Mouse (Mus musculus): ENCODE data around the gene Prss42. TPM values are rescaled to one million over a fixed set of nuclear protein-coding genes. Genes with fewer than 3 reads are reported as not detected.

The Prss42 gene
- polyA plus RNA-seq, 1 experiment from 2014 or later = not detected

DNA sequence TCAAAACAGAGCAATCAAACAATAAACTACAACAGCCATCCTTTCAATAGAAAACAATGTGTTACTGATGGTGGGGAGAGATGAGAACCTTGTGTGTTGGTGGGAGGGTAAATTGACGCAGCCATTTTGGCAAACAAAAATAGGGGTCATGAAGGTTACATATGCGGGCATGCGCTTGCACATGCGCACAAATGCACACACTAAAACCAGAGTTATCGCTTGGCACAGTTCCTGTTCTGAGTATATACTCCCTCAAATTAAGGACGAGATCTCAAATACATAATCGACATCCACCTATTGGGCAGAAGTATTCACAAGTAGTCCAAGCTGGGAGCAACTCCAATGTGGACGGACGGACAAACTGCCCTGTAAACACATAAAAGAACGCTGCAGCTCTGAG is 25.6 kb upstream of the Prss42 start:
- no peak overlapping the region for H3K9ac ChIP-seq
- no peaks in the 10 kb centered on the region for H3K9me3 ChIP-seq (replicated peaks)
- peaks cover 18% of the 10 kb centered on the region for H3K4me1 ChIP-seq
- H3K4me3 ChIP-seq (replicated peaks) = no peak overlapping the region
- no peak overlapping the region for H3K27ac ChIP-seq
- 95% methylated on average over 10 of the region's 10 CpGs for WGBS
- H3K4me2 ChIP-seq = no peak overlapping the region
- ATAC-seq (replicated peaks; ENCODE audit: low FRiP score) = no peak
- H3K27me3 ChIP-seq = no peaks in the 10 kb centered on the region
- H3K36me3 ChIP-seq = no peaks in the 10 kb centered on the region

DNA sequence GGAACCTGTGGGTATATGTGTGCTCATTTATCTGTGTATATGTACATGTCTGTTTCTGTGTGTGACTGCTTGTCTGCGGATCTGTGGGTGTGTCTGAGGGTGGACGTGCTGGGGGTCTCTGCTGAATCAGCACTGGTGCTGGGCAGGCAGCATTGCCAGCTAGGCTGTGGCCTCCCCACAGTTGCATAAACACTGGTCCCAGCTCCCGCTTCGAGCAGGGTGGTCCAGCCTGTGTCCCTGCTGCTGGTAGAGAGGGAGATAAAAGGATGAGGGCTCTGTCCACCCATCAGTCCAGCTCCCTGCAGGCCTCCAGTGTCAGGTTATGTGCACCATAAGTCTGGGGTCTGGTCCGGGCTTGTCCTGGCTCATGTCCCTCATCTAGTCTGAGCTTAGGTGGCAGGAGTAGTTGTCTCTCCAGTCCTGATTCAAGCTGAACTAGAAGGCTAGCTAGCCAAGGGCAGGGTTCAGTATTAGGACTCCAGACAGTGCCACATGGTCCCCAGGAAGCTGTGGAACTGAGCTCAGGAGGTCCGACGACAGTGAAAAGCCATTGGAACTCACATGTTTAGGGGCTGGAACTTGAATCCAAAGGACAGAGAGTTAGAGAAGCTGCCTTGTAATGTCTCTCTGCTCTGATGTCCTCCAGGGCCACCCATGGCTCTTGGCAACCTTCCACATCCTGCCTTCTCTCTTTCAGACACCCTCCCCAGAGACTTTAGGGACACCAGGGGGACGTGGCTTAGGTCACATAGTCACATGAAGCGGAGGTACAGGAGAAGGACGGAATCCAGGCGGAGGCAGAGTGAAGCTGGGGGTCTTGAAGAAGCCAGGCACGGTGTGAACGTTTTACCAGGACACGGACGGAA is 23.3 kb upstream of the Prss42 start:
- WGBS = 69% methylated on average over 15 of the region's 15 CpGs
- H3K4me3 ChIP-seq (replicated peaks) = no peak overlapping the region
- H3K27me3 ChIP-seq = no peaks in the 10 kb centered on the region
- no peaks in the 10 kb centered on the region for H3K9me3 ChIP-seq (replicated peaks)
- no peak overlapping the region; the same call in 1 of the 2 replicates for H3K9ac ChIP-seq
- peak overlapping the region; percentile 60 for H3K27ac ChIP-seq
- ATAC-seq (replicated peaks; ENCODE audit: low FRiP score) = no peak
- peaks cover 25% of the 10 kb centered on the region for H3K4me1 ChIP-seq
- no peaks in the 10 kb centered on the region for H3K36me3 ChIP-seq
- no peak overlapping the region for H3K4me2 ChIP-seq

DNA sequence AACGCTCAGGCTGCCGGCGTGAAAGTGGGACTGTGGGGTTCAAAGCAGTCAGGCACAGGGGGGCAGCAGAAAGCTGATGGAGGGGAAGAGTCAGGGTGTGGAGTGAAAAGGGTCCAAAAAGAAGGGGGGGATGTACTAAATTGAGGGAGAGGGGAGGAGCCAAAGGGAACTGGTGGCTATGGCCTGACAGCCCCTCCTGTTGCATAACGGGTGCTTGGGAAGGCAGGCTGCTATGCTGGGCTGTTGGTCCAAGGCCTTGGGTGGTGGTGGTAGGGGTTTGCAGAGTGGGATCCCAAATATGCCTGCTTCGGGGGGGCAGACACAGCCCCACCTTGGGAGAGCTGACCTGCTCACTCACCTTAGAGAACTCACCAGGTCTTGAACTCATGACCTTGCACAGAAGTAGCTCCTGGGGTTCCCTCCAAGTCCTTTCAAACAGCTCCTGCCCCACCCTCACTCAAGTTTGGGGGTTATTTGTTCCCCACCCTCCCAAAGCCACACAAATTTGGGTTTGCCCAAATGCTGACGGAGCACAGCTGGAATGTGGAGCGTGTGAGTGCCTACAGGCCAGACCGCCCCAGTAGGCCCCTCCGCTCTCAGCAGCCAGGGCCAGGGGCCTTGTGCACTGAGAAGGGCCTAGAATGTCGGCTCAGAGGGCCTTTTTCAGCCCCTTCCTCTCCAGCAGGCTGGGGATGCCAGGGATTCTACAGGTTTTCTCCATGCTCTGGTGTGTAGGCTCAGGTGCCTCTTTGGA is 22.5 kb upstream of the Prss42 start:
- Histone ChIP-seq H3K27me3 (peaks cover 1% of the 10 kb centered on the region), H3K4me3 (replicated peaks) (no peak overlapping the region), H3K9me3 (replicated peaks) (no peaks in the 10 kb centered on the region), H3K36me3 (no peaks in the 10 kb centered on the region), H3K9ac (no peak overlapping the region), H3K4me2 (no peak overlapping the region), H3K4me1 (peaks cover 25% of the 10 kb centered on the region), H3K27ac (peak overlapping the region; percentile 60)
- ATAC-seq (replicated peaks; ENCODE audit: low FRiP score) = 0 out of 2 replicates have a peak, but pooled peaks have one; percentile 14
- 68% methylated on average over 10 of the region's 10 CpGs for WGBS

DNA sequence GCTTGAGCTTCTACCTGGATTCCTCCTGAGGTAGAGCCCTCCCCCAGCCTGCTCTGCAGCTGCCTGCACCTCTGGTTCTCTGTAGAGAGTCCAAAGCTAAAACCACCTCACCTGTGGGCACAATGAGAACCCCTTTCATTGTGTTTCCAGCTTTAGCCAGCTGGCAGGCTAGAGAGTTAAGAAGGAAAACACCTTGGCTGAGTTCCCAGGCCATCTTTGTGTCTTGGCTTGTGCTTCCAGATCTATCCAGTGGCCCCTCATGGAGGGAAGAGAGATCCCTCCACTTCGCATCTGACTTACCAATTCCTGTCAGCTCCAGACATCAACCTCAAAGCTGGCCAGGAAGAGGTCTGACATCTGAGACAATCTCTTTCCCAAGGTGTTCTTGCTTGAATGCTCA is 19.9 kb upstream of the Prss42 start:
- Histone ChIP-seq H3K4me3 (replicated peaks) (no peak overlapping the region), H3K9ac (no peak overlapping the region), H3K4me1 (peaks cover 41% of the 10 kb centered on the region), H3K36me3 (no peaks in the 10 kb centered on the region), H3K27ac (no peak overlapping the region), H3K4me2 (no peak overlapping the region), H3K9me3 (replicated peaks) (no peaks in the 10 kb centered on the region), H3K27me3 (peaks cover 4% of the 10 kb centered on the region)
- WGBS = 68% methylated on average over 1 of the region's 1 CpGs
- ATAC-seq (replicated peaks; ENCODE audit: low FRiP score) = no peak

DNA sequence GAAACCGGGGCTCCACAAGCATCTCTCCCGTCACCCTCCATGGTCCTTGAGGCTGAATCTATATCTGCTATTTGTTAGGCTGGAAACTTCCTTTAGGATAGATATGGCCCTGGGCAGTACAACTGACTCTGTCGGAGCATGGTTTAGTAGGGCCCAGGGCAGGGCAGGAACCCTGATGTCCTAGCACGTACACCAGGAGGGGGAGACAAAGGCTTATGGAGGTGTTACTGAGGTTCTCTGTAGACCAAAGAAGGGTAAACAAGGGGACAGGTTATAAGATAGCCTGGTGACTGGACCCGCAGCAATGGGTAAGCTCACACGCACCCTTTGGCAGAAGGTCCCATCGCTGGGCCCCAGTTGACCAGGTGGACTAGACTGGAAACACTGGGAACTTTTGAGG is 19.4 kb upstream of the Prss42 start:
- WGBS = 79% methylated on average over 7 of the region's 7 CpGs
- Histone ChIP-seq H3K4me1 (peaks cover 41% of the 10 kb centered on the region), H3K9me3 (replicated peaks) (no peaks in the 10 kb centered on the region)

DNA sequence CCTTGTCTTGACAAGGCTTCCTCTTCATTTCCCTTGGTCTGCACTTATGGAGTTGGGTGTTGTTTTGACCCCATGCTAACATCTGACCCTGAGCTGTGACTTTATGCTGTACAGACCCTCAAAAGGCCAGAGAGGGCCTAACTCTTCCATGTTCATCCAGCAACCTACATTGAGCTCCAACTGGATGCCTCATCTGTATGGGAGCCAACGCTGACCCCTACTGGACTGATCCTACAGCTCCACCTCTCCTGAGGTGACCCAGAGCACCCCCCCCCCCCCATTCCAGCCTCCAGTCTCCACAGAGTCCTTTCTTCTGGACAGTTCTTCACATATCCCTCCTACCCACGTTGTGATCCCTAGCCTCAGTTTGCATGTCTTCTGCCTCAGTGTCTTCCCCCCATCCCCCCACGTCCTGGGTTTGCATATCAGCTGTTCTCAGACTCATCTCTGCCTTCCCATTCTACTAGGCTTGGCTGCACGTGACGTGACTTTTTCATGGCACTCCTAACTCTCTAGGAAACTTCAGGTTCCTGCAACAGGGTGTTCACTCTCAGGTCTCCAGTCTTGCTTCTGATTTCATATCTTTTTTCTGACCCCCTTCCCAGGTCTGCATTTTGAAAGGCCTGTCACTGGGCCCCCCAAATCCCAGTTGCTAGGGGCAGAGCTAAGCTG is 18.6 kb upstream of the Prss42 start:
- 63% methylated on average over 5 of the region's 5 CpGs for WGBS
- Histone ChIP-seq H3K9ac (no peak overlapping the region), H3K4me2 (no peak overlapping the region), H3K27me3 (peaks cover 4% of the 10 kb centered on the region), H3K4me3 (replicated peaks) (no peak overlapping the region), H3K4me1 (peaks cover 40% of the 10 kb centered on the region), H3K36me3 (no peaks in the 10 kb centered on the region), H3K9me3 (replicated peaks) (no peaks in the 10 kb centered on the region), H3K27ac (no peak overlapping the region)
- no peak for ATAC-seq (replicated peaks; ENCODE audit: low FRiP score)

More for the DNA sequence above, 19.4 kb upstream of the Prss42 start:
- H3K4me2 ChIP-seq = no peak overlapping the region
- H3K9ac ChIP-seq = no peak overlapping the region
- H3K27me3 ChIP-seq = peaks cover 4% of the 10 kb centered on the region
- H3K4me3 ChIP-seq (replicated peaks) = no peak overlapping the region
- no peak for ATAC-seq (replicated peaks; ENCODE audit: low FRiP score)
- H3K27ac ChIP-seq = no peak overlapping the region
- no peaks in the 10 kb centered on the region for H3K36me3 ChIP-seq

DNA sequence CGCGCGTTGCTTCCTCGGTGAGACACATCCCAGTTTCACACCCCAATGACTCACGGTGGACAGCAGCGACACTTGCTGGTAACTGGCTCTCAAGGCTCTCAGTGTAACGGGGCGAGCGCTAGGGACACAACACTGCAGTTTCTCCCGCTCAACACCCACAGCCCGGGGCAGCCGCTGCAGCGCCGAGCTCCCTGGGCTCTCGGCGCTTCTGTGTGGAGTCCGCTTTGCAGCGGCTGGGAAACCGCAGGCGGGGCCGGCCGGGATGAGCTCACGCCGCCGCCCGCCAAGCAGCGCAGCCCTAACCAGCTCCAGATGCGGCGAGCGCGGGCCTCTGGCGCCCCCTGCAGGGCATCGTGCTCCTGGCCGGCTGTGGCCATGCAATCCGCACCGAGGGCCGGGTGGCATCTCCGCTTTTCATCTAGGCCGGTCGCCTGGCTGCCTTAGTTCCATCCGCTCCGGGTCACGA is 16.7 kb upstream of the Prss42 start:
- ATAC-seq (replicated peaks; ENCODE audit: low FRiP score) = peak; percentile 96
- 0% methylated on average over 38 of the region's 43 CpGs for WGBS
- no peaks in the 10 kb centered on the region for H3K36me3 ChIP-seq
- H3K27me3 ChIP-seq = peaks cover 4% of the 10 kb centered on the region
- H3K27ac ChIP-seq = peak overlapping the region; percentile 74
- peak overlapping the region; percentile 55 for H3K4me3 ChIP-seq (replicated peaks)
- peak overlapping the region; percentile 92 for H3K4me2 ChIP-seq
- peak overlapping the region; percentile 55 for H3K9ac ChIP-seq
- peaks cover 26% of the 10 kb centered on the region for H3K4me1 ChIP-seq
- H3K9me3 ChIP-seq (replicated peaks) = no peaks in the 10 kb centered on the region

DNA sequence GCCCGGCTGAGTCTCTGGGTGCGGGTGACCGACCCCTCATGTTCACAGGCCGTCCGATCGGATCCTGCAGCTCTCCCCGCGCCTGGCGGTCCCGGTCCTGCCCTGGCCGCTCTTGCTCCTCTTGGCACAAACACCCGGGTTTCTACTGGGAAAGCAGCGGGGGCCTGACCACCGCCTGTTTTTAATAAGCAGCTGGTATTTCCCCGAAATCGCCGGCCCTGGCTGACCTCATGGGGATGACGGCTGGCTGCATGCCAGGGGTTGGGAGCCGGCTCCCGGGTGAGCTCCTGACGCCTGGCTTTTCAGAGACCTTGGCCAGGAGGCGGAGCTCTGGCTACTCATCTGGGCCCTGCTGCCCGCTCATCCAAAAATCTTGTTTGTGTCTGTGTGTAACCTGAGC is 16.2 kb upstream of the Prss42 start:
- ATAC-seq (replicated peaks; ENCODE audit: low FRiP score) = peak; percentile 79
- H3K4me3 ChIP-seq (replicated peaks) = peak overlapping the region; percentile 55
- no peaks in the 10 kb centered on the region for H3K9me3 ChIP-seq (replicated peaks)
- peaks cover 26% of the 10 kb centered on the region for H3K4me1 ChIP-seq
- peak overlapping the region; percentile 74 for H3K27ac ChIP-seq
- WGBS = under 1% methylated on average over 23 of the region's 23 CpGs
- no peaks in the 10 kb centered on the region for H3K36me3 ChIP-seq
- H3K27me3 ChIP-seq = peaks cover 4% of the 10 kb centered on the region
- peak overlapping the region; percentile 92 for H3K4me2 ChIP-seq
- peak overlapping the region; percentile 55 for H3K9ac ChIP-seq

DNA sequence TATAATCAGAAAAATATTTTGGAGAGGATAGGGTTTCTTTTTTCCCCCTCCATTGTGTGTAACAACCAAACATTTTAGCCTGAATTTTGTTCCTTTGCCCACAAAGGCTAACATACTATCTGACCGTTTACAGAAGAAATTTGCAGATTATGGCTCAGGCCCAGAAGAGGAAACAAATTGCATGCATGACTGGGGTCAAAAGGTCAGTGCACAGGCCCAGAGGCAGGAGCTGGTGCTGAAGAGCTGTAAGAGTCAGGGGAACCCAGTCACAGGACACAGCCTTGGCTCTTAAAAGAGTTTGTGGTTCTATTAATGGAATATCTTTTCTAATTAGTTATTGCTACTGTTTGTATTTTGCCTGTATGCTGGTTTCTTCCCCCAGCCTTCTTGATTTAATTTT is 14.4 kb upstream of the Prss42 start:
- 68% methylated on average over 1 of the region's 1 CpGs for whole genome bisulfite sequencing
- no peak overlapping the region for H3K9ac ChIP-seq
- no peak for ATAC-seq (replicated peaks; ENCODE audit: low FRiP score)
- no peaks in the 10 kb centered on the region for H3K36me3 ChIP-seq
- H3K27me3 ChIP-seq = peaks cover 4% of the 10 kb centered on the region
- H3K4me1 ChIP-seq = peaks cover 24% of the 10 kb centered on the region
- H3K4me3 ChIP-seq (replicated peaks) = no peak overlapping the region
- no peak overlapping the region for H3K4me2 ChIP-seq
- H3K27ac ChIP-seq = no peak overlapping the region
- no peaks in the 10 kb centered on the region; the same call in 1 of the 2 replicates for H3K9me3 ChIP-seq (replicated peaks)

DNA sequence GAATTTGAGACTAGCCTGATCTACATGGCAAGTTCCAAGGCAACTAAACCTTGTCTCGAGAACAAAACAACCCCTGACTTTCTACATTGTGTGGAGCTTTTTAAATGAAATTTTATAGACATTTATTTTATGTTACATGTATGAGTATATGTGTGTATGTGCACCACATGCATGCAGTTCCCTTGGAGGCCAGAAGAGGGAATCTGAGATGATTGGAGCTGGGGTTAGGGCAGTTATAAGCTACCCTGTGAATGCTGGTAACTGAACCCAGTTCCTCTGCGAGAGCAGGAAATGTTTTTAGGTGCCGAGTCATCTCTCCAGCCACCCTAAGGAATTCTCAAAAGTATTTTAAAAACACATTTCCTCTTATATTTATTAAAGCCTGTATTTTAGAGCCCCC is 9.8 kb upstream of the Prss42 start:
- H3K27ac ChIP-seq = no peak overlapping the region
- no peaks in the 10 kb centered on the region for H3K4me1 ChIP-seq
- no peaks in the 10 kb centered on the region for H3K27me3 ChIP-seq
- ATAC-seq (replicated peaks; ENCODE audit: low FRiP score) = no peak
- no peak overlapping the region for H3K9ac ChIP-seq
- no peak overlapping the region for H3K4me3 ChIP-seq (replicated peaks)
- no peak overlapping the region for H3K4me2 ChIP-seq
- H3K9me3 ChIP-seq (replicated peaks) = no peaks in the 10 kb centered on the region; the same call in 1 of the 2 replicates
- WGBS = 94% methylated on average over 3 of the region's 3 CpGs
- H3K36me3 ChIP-seq = no peaks in the 10 kb centered on the region

DNA sequence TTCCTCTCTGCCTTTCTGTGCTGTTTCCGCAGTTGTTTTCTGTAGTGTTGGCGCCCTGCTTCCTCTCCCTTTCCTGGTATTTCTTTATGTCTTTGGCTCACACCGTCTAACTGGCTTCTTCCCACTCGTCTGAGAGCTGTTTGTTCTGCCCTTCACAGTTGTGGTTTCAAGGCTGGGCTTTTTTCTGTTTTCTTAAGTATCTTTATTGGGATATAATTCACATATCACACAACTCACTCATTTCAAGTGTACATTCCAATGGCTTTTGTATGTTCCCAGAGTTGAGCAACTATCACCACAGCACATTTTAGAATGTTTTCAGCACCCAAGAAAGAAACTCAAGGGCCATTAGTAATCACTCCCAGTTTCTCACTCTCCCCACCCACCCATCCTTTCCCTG is 7.5 kb upstream of the Prss42 start:
- H3K27ac ChIP-seq = no peak overlapping the region
- H3K9me3 ChIP-seq (replicated peaks) = no peaks in the 10 kb centered on the region; the same call in 1 of the 2 replicates
- no peaks in the 10 kb centered on the region for H3K27me3 ChIP-seq
- no peak for ATAC-seq (replicated peaks; ENCODE audit: low FRiP score)
- no peaks in the 10 kb centered on the region for H3K4me1 ChIP-seq
- H3K9ac ChIP-seq = no peak overlapping the region
- no peak overlapping the region for H3K4me2 ChIP-seq
- no peaks in the 10 kb centered on the region for H3K36me3 ChIP-seq
- WGBS = 71% methylated on average over 4 of the region's 4 CpGs
- no peak overlapping the region for H3K4me3 ChIP-seq (replicated peaks)

DNA sequence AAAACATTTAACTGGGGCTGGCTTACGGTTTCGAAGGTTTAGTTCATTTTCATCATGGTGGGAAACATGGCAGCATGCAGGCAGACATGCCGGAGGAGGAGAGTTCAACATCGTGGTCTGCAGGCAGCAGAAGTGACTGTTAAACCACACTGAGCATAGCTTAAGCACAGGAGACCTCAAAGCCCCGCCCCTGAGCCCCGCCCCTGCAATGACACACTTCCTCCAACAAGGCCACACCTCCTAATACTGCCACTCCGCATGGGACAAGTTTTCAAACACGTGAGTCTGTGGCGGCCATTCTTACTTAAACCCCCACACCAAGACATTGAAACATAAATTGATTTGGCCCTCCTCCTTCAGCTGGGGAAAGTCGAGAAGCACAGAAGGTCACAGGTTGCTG is 953 bp upstream of the Prss42 start:
- H3K27ac ChIP-seq = no peak overlapping the region
- WGBS = 81% methylated on average over 10 of the region's 10 CpGs

More for the DNA sequence above, 953 bp upstream of the Prss42 start:
- H3K9ac ChIP-seq = no peak overlapping the region
- no peaks in the 10 kb centered on the region for H3K4me1 ChIP-seq
- no peaks in the 10 kb centered on the region for H3K36me3 ChIP-seq
- no peak for ATAC-seq (replicated peaks; ENCODE audit: low FRiP score)
- no peak overlapping the region for H3K4me3 ChIP-seq (replicated peaks)
- no peak overlapping the region for H3K4me2 ChIP-seq
- no peaks in the 10 kb centered on the region for H3K9me3 ChIP-seq (replicated peaks)
- H3K27me3 ChIP-seq = no peaks in the 10 kb centered on the region
